Mouse (Mus musculus): Measurements from ENCODE around the gene Hoxd9.

The Hoxd9 gene

DNA sequence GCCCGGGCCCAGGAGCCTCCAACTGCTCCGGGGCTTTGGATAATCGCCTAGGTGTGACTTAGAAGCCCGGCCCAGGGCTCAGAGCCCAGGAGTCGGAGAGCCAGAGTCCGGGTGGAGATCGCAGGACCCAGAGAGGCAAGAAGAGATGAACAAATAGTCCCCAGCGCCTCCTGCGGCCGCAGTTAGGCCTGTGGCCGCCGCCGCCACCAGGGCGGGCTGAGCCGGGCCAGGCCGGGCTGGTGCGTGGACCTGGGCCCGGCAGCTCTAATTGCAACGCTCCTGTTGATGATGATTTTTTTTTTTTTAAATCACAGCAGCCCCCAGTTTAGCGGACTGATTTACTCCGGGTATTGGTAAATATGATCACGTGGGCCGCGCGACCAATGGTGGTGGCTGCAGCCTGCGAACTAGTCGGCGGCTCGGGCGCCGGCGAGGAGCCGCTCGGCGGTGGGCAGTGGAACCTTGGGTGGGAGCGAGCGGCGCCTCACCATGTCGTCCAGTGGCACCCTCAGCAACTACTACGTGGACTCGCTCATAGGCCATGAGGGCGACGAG lies at the start of gene Hoxd9:
Gene Hoxd9, plus strand, starts transcription at position 161 of the 555 bp plus-strand sequence.
- in situ Hi-C loops (cut with MboI, MseI), result loop anchor here in 1 of 2 experiments (10.0 kb wide), 1 partner anchor 617 kb away; no protein-coding TSS in a partner anchor

DNA sequence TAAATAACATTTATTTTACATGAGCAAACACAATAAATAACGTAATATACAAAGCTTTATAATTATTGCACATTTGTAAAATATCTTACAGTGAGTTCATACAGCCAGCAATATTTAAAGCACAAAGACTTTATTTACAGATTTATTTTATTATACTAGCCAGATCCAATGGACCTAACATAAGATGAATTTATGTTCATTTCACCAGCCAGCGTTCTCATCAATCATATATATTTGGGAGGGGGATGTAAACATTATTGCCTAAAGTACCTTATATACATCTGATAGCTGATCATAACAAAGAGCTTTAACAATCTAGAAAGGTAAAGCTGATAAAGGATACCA lies 44.6 kb upstream of the Hoxd9 start:
- in situ Hi-C loops (cut with MboI, MseI), result loop anchor here in 1 of 2 experiments (25.0 kb wide), 1 partner anchor 1066 kb away; the partner anchor contains the start of gene Chrna1

DNA sequence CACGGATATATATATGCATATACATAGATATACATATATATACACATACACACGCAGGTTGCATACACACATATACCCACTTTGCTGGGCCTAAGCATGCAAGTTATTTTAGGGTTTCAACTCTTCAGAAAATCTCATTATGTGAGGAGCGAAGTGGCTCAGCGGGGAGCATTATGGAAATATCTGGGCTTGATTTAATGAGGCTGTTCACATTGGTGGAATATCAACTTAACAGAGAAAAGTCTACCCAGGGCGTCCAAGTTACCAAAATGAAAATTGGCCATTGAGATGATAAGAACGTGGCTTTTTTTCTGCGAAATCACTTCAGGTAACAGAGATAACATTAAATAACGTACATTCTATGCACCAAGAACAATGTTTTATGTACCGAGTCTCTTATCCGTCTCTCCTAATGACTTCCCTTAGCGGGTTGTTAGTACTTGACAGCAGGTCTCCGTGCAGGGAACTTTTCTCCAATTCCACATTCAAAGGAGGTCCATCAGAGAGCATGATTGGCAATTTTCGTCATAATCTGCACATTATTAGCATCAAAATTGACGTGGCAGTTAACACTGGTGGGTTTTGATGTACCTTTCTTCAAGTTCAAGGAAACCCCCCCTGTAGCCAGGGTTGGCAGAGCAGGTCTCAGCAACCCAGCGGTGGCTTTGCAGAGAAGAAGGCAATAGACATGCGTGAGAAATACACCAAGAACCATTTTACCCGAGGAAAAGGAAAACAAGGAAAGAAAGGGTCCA lies 43.6 kb upstream of the Hoxd9 start:
- in situ Hi-C loops (cut with MboI, MseI), result loop anchor here in 1 of 2 experiments (25.0 kb wide), 1 partner anchor 1067 kb away; the partner anchor contains the start of gene Chrna1

DNA sequence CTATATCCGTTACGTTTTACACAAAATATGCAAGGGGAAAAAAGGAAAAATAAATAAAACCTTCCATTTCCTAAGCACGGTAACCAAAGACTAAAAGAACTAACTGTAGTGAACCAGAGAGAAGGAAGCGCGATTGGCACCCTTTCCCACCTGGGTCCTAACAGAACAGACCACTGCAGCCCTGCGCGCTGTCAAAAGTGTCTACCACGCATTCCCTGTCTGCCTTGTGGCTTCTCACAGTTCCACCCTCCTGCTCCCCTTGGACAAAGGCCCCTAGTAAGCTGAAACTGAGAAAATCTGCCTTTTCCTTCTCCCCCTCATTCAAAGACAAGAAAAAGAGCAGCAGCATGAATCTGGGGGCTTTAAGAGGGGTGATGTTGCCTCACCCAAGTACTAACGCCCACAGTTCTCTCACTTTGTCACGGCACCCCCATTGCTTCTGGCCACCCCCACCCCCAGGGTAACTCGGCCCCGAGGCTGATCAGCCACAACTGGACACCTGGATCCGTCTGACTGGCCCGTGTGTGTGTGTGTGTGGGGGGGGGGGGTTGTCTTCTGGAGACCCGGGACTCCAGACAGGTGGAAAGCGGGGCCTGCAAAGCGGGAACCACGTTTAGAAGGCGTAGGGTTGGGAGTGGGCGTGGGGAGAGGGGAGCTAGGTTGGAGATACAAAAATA lies 42.6 kb upstream of the Hoxd9 start:
- in situ Hi-C loops (cut with MboI, MseI), result loop anchor here in 1 of 2 experiments (5.0 to 25.0 kb wide), 2 partner anchors 73 to 1068 kb away; partner anchors contain the start of gene Chrna1

GRCm38 (mm10) chr2:74655420-74655781 lies 42.1 kb upstream of the Hoxd9 start:
- in situ Hi-C loops (cut with MboI, MseI), result loop anchor here in 1 of 2 experiments (5.0 to 25.0 kb wide), 2 partner anchors 73 to 1068 kb away; partner anchors contain the start of gene Chrna1

DNA sequence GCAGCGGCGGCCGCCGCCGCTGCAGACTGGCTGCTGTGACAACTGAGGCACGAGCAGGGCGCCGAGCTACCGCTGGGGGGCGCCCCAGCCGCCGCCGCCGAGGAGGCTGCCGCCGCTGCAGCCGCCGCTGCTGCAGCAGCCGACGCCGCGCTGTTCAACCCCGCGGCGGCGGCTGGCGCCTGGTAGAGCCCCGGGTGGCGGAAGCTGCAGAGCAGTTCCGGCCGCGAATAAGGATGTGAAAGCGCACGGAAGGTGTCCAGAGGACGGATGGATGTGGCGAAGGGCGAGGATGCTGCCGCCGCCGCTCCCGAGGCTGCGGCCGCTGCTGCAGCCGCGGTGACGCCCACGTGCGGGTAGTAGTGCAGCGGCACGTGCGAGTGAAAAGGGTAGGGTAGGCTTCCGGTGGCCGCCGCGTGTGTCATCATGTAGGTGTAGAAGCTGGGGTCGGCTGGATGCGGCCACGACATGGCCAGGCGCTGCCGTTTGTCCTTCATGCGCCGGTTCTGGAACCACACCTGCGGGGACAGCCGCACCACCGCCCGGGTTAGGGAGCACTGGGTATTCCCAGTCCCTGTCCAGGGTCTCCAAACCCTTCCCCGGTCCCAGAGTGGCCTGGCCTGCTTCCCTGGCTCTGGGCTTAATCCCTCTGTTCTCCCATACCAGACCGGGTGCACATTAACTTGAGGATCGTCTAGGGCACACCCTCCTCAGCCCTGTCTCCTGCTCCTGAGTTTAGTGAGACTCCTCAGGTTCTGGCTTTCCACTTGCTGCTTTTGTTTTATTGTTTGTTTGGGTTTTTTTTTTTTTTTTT lies 41.5 kb upstream of the Hoxd9 start:
- in situ Hi-C loops (cut with MboI, MseI), result loop anchor here in 1 of 2 experiments (5.0 to 25.0 kb wide), 2 partner anchors 74 to 1069 kb away; partner anchors contain the start of gene Chrna1

- in situ Hi-C loops (cut with MboI, MseI), result loop anchor here in 1 of 2 experiments (5.0 to 25.0 kb wide), 2 partner anchors 74 to 1069 kb away; partner anchors contain the start of gene Chrna1
Measured at GRCm38 (mm10) chr2:74656632-74657021, 40.9 kb upstream of the Hoxd9 start.

- in situ Hi-C loops (cut with MboI, MseI), result loop anchor here in 1 of 2 experiments (5.0 to 25.0 kb wide), 2 partner anchors 75 to 1070 kb away; partner anchors contain the start of gene Chrna1
Measured at GRCm38 (mm10) chr2:74657251-74658023, 40.1 kb upstream of the Hoxd9 start.

DNA sequence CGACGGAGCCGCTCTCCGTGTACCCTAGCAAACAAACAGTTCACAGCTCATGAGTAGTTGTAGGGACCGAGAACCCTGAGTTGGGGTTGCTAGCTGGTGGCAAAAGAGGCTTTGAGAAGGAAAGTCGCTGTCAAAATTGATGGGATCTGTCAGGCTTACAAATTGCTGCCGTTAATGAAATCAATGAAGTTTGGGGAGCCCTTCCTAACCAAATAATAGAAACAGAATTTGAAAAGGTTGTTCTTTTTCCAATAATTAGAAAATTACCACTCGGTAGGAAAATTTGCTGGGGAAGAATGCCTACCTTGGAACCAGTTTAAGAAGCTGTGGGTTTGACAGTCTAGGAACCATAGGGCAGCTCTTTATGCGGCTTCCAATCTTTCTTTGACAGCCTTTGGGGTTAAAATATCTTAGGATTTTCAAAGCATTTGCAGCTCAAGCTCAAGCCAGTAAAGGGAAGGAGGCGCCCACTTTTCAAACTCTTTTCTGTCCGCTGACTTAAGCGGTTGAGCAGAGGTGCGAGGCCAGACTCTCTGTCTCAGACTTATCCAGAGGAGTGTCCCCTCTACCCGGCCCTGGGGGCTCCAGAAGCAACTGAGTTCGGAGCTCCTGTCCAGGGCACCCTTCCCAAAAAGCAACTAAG lies 39.4 kb upstream of the Hoxd9 start:
- in situ Hi-C loops (cut with MboI, MseI), result loop anchor here in 1 of 2 experiments (5.0 to 25.0 kb wide), 2 partner anchors 76 to 1071 kb away; partner anchors contain the start of gene Chrna1

DNA sequence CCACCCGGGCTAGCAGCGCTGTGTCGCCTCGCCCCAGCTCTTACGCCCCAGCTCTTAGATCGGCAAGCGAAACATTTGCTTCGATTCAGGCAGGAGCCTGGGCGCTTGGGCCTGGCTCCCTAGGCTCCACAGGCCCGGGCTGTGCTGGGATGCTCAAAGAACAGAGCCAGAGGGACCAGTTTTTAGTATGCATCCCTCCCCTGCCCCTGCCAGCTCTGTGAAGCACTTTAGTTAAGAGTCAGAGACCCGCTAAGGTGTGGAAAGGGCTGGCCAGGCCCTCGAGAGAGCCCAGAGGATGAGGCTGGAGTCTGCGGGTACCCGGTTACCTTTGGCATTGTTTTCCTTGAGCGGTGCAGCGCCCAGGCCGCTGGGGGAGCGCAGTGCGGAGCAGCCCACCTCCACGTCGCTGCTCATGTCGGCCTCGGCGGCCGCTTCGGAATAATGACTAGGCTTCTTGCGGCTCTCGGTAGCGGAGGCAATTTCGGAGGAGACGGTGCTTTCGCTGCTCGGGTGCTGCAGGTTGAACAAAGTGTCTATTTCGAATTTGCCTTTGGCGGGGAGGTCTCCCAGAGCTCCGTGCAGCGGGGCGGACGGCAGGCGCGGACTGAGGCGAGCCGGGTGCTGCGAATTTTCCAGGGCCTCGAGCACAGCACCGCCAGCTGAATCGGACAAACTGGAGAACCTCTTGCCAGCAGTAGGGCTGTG lies 38.7 kb upstream of the Hoxd9 start:
- in situ Hi-C loops (cut with MboI, MseI), result loop anchor here in 1 of 2 experiments (5.0 to 25.0 kb wide), 2 partner anchors 77 to 1072 kb away; partner anchors contain the start of gene Chrna1

GRCm38 (mm10) chr2:74659507-74660005 lies 38.0 kb upstream of the Hoxd9 start, which contains the start of gene Evx2:
TSS of gene Evx2 (minus strand) at chr2:74659557.
- in situ Hi-C loops (cut with MboI, MseI), result loop anchor here (5.0 to 25.0 kb wide), 5 partner anchors 77 to 1072 kb away; partner anchors contain the start of genes Chrna1 (in 1 of the 2) and Lnpk (in 1 of the 2)

DNA sequence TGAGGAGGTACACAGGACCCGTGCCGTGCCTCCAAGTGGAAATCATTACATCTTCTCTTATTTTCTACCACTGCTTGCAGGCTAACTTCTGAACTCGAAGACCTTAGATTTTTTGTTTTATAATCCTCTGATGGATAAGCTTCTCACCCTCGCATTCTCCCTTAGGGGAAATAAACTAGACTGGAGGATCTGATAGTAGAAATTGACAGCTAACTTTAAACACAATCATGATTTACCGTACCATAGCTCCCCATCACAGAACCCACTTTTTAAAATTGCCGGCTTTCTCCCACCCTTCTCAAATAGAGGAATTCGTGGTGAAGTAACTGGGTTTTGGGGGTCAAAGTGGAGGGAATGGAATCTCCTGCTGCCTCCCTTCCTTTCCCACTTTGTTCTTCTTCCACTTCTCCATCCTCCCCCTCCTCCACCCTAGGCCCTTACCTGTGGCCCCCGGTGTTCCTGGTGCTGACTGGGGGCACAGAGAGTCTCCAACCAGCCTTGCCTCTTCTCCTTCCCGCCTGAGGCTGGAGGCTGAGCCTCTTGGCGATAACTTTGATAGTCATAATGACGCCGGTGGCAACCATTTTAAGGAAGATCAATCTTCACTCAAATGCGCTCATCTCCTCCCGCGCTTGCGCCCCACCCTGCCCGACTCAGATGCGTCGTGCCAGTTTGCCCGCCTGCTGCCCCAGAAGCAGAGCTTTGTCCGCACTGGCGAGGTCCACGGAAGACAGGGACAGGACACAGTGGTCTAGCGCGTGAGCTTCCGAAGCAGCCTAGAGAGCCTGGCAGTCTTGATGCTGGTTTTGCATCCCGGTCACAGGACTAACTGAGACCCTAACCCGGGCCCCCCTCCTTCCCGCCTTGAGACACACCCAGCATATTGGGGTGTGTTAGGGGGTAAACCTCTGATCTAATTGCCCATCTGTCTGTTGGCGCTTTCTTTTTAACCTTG lies 36.8 kb upstream of the Hoxd9 start:
- in situ Hi-C loops (cut with MboI, MseI), result loop anchor here (5.0 to 25.0 kb wide), 4 partner anchors 83 to 1073 kb away; partner anchors contain the start of genes Chrna1 (in 1 of the 2) and Lnpk (in 1 of the 2)

GRCm38 (mm10) chr2:74661685-74662084 lies 35.8 kb upstream of the Hoxd9 start:
- in situ Hi-C loops (cut with MboI, MseI), result loop anchor here (5.0 to 25.0 kb wide), 4 partner anchors 84 to 1074 kb away; partner anchors contain the start of genes Chrna1 (in 1 of the 2) and Lnpk (in 1 of the 2)

DNA sequence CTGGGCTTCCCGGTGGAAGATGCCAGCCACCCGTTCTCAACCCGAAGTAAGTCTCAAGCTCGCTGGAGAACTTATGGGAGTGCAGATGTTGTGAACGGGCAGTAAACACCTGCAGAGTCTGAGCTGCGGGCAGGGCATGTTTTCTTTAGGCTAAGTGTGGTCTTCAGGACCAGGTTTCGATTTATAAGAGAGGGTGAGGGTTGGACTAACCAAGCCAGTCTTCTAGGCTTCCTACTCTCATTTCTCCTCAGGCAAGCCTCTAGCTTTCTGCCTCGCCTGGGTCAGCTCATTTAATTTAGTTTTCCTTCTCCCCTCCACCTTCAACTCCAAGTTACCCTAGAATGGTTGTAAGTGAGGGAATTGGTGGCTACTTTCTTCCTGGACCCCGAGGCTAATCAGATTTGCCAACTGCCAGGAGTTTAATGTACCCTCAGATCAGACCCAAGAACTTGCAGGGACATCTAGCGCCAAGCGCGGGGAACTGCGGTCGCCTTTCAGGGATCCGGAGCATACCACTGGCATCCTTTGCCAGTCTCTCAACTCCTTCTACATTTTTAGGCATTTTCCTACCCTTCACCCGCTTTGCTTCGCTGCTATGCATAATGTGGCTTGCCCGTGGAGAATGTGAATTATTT lies 34.1 kb upstream of the Hoxd9 start:
- in situ Hi-C loops (cut with MboI, MseI), result loop anchor here (5.0 to 25.0 kb wide), 4 partner anchors 86 to 1076 kb away; partner anchors contain the start of genes Chrna1 (in 1 of the 2) and Lnpk (in 1 of the 2)

- in situ Hi-C loops (cut with MboI, MseI), result loop anchor here in 1 of 2 experiments (5.0 to 25.0 kb wide), 2 partner anchors 604 to 1079 kb away; partner anchors contain the start of gene Chrna1
Measured at GRCm38 (mm10) chr2:74666411-74666810, 31.1 kb upstream of the Hoxd9 start.

DNA sequence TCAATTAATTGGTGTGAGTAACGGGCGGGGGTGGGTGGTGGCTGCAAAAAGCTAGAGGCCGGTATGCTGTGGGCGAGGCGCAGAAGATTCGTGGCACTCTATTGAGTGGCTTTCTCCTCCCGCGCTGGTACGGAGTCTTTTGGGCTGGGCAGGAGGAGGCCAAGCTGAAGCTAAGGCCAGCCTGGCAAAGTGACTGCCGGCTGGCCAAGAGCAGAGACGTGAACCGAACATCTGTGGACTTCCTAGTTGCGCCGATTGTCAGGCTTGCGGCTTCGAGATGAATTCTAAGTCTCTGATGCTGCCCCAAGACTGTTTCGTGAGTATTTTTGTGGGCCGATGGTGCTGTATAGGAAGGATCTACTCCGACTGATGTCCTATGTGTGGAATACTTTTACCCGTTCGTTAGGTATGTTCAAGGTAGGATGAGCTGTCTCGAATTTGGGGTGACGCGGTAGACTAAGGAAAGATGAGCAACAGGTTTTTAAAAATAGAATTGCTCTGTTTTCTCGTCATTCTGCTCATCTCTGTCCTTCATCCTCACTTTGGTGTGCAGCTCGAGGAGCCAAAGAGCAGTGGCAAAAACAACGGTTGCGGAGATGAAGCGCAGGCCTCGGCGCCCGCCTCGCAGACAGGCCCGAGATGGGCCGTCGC lies 30.2 kb upstream of the Hoxd9 start:
- in situ Hi-C loops (cut with MboI, MseI), result loop anchor here in 1 of 2 experiments (5.0 to 25.0 kb wide), 2 partner anchors 605 to 1080 kb away; partner anchors contain the start of gene Chrna1
